Mouse (Mus musculus) thymus, postnatal 14 days (tissue): Measurements from ENCODE around the gene Zkscan6.

Experiments
- DNase-seq: peaks from one replicate; pipeline ENCODE4 v3.0.0; 2021

Zkscan6 gene

DNA sequence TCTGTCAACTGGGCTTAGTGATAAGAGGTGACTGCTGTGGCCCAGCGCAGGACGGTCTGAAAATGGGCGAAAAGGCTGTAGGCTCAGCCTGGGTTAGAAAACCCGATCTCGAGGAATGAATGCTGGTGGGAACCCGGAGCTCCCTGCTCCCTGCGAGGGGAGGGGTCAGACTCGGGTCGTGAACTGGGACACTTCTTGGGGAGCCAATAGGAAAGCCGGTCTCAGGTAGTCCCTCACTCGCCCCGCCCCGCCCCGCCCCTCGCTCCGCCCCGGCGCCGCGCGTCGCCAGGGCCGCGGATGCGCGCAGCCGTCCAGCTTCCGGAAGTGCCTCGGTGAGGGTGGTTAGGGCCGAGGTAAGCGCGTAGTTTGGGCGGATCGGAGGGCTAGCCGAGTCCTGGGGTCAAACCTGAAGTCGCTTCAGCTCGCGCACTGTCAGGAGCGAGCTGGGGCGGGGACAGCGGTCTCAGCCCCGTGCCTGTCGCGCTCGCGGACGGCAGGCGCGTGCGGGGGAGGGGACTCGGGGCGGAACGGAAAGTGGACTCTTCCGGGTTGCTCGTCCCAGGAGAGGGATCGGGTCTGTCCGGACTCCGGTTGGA is at the start of gene Zkscan6:
Gene Zkscan6, plus strand, starts transcription at position 267 of the 596 bp plus-strand sequence.
- peak; percentile 91 for DNase-seq

DNA sequence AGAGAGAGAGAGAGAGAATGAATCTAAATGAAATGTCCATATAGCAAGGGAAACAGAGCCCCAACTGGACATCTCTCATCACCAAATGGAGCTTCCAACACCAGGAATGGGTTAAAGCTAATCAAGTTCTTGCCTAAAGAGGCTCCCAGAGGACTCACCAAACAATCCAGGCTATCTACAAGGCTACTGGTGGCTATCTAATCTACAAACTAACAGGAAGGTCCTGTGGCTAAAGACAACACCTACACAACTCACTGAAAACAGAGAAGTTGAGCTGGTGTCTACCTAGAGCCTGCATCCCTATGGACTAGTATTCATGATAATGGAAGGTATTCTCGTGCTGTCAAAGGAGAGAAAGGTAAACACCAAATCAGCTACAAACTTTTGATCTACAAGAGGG is 47.6 kb upstream of the Zkscan6 start:
- DNase-seq, result no peak

DNA sequence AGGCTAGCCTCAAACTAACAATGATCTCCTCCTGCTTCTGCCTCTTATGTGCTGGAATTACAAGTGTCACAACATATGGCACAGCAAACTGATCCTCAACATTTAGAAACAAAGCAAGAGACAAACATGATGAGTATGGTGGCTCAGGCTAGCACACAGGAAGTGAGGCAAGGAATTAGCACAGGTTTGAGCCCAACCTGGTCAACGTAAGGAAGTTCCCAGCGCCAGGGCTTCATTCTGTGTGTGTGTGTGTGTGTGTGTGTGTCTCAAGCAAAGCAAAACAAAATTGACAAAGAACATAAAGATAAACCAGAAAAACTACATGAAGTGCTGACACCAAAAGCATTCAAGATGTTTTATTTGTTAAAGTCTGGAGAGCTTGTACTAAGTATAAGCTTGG is 46.1 kb upstream of the Zkscan6 start:
- no peak for DNase-seq

DNA sequence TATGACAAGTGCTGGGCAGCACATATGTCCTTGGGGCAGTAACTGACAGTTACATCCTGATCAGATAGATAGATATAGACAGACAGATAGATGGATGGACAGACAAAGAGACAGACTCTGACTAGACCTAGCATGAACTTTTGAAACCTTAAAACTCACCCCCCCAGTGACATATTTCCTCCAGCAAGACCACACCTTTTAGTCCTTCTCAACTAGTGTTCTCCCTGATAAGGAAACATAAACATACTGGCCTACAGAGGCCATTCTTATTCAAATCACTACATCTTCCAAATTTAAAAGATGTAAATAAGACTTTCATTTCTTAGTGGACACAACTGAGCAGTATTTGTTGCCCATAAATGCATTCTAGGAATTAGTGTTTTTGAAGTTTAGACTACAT is 38.5 kb upstream of the Zkscan6 start:
- no peak for DNase-seq

DNA sequence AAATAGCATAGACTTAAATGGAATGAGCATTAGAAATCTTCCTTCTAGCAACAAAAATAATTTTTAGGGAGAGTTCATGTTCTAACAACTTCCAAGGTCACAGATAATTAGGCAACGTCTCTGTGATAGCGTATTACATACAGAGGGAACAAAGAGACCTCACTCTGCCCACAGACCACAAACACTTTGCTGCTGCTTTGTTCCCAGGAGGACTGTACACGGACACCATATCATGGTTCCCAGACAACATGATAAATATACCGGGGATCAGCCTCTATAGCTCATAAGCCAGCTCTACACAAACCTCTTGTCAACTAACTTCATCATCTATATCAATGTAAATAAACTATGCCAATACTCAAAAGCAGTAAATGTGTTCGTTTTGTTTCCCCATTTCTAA is 37.0 kb upstream of the Zkscan6 start:
- no peak for DNase-seq

DNA sequence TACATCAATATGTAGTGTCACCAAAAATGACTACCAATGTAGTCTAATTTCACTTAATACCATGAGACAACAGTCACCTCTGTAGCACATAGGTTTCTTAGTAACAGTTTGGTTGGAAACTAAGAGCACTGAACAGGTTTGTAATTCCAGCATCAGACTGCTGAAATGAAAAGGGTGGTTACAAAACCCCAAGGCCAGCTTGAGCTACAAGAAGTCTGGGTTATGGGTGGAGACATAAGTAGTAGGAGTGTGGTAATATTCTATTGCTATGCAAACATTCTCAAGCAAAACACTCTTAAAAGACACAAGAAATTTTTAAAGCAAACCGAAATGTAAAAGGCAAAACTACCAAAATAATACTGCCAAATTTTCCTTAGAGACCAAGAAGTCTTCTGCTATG is 35.4 kb upstream of the Zkscan6 start:
- DNase-seq, result no peak

DNA sequence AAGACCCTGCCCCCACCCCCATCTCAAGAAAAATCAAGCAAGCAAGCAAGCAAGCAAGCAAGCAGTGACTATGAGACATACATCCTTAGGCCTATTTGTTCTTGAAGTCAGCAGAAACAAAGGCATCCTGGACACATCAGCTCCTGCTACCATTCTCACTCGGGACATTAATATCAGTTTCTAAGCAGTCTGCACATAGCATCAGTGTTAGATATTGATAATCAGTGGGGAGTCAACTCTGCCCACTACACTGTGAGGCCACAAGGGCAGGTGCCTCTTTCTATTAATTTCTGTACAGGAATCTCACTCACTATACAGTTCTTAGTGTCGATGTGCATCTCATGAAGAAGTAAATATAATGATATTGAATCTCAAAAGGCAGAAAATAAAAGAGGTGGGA is 33.4 kb upstream of the Zkscan6 start:
- no peak for DNase-seq

DNA sequence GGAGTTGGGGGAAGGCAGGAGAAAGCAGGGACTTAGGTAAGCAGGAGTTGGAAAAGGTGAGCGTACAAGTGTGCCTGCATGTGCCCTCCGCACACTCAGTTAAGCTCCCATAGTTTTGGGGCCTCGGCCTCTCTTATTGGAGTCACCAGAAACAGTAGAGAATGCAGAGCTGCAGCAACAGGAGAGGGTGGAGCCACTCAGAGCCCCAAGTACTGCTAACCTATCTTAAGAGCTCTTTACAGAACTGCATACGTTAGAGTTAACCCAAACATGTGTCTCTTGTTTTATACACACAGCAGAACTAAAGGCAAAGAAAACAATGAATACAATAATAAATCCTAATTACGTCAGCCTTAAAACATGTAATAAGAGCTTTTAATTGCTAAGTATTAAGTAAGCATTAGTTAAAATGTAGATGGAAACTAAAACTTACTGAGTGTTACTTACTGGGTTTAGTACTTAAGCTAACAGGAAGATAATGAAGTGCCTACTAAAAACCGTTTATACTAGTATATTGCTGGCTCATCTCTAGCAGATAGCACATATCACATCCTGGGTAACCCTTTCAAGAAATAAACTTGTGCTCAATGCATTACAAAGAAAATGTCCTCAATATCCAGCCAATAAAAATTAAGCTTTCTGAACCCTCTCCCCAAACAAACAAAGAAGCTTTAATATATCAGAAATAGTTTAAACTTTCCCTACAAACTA is 32.9 kb upstream of the Zkscan6 start:
- no peak for DNase-seq

DNA sequence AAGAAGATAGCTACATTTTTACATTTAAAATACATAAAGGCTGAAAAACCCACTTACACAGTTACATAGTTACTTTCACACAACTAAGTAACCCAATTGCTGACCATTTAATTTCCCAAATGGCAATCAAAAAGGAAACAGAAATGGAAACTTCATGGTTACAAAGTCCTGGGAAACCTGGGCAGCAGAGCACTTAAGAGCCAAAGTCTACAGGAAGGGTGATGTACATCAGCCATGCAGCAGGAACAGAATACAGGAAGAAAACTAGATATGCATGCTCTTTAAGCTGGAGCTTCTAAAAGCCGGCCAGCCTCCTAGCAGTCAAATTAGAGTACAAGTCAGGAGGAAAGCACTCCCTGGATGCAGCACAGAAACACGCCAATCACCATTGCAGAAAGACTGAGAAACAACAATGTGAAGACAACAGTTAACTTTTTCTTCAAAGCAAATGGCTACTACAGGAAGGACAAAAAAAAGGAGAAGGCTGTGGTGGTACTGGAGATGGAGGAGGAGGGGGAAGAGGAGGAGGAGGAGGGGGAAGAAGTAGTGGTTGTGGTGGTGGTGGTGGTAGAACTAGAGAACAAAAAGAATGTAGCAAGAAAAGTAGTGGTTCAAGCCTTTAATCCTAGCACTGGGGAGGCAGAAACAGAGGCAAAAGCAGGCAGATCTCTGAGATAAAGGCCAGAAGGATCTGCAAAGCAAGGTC is 29.9 kb upstream of the Zkscan6 start:
- DNase-seq, result no peak

DNA sequence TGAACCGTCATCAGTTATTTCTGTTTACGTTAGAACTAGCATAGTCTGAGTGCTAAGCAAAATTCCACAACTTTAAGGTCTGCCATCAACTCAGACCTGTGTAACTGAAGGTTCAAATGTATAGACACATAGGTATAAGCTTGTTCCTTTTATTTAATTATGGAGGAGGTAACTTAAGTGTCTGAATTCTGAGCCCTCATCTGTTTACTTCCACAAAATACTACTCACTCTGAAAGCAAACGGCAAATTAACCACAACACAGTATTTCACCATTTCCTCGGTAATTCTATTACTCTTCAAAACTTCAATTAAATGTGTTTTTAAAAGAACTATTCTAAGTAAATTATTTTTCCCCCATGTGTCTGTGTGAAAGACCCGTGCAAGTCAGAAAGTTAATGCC is 29.2 kb upstream of the Zkscan6 start:
- no peak for DNase-seq

DNA sequence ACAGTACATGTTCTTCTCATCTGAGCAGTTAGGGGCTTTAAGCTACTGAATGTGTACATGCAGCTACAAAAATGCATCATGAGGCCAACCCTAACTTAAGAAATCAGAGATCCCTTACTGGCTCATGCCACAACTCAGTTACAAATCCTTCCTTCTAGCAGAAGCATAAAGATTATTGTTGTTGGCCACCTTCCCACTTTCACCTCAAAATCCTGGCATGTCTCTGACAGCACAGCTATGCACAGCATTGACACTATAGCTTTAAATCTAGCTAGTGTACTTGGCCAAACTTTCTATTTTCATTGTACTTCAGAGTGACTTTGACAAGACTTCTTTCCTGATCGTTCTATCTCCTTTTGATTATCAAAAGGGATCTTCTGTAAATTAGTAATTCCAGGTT is 27.9 kb upstream of the Zkscan6 start:
- no peak for DNase-seq

DNA sequence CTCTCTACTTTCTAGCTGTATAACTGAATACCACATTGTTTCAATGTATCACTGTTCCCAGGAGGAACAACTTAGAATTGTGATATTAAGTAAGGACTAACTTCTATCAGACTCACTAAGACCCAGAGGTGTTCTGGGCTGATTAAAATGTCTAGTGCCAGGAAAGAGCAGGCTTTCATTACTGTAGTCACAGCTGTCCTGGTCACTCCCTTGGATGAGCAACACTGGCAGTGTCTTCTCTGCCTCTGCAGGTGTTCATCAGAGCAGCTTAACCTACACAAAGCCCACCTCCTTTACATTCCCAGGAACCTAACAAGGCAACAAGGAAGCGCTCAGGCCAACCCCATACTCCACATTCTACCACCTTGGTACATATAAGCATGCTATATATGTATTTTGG is 27.4 kb upstream of the Zkscan6 start:
- DNase-seq, result no peak

DNA sequence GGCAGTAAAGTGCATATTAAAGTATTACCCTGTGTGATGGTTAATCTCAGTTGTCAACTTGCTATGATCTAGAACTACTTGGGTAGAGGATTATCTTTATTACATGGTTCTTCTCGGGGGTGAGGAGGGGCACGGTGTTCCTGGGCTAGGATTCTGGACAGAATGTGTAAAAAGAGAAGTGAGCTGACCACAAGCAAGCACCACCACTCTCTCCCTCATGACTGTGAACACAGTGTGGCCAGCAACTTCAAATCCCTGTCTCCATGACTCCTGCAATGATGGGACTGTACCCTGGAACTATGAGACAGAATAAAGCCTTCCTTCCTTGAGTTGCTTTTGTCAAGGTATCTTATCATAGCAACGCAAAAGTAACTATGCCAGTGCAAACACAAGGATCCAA is 25.4 kb upstream of the Zkscan6 start:
- no peak for DNase-seq

DNA sequence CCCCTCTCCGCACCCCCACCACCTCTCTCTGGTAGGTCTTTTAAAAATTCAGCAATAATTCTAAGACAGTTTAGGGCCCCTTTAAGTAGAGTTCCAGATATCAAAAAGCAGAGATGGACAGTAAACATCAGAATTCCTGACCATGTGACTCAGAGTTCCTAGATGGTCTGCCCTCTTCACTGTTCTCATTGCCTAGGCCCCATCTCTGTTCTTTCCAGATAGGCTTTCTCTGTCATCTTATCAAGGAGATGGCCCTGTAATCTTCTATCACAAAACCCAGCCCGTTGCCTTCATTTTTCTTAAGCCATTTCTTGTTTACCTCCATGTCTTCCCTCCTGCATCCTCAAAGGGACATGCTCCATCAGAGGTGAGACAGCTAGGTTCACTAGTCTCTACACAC is 20.8 kb upstream of the Zkscan6 start:
- DNase-seq, result no peak

DNA sequence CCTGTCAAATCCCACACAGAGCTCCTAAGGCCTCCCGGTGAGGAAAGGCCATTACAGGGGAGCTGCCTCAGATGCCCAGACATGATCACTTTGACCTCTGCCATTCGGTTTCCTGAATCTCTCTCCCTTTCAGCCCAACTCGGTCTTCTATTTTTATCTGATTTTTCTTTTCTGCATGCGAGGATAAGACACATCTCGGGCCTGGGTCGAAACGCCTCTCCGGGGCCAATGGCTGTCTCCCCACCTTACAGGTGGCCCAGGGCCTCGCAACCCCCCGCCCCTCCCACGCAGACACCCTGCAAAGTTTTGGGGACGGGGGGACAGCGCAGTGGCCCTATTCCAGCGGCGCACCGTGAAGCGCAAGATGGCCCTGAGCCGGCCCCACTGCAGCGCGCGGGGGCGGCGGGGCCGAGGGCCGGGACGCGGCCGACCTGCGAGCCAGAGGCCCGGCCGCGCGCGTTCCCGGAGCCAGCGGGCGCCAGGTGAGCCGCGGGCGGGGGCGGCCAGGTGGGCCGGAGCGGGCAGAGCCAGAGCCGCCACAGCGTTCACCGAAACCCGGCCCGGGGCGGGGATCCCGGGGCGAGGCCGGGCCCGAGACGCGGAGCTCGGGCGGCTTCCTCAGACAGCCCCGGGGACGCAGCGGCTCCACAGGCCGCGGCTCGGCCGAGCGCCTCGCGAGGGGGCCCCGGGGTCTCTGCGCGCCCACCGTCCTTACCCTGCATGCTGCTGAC is 19.4 kb upstream of the Zkscan6 start:
- peak; percentile 60 for DNase-seq

DNA sequence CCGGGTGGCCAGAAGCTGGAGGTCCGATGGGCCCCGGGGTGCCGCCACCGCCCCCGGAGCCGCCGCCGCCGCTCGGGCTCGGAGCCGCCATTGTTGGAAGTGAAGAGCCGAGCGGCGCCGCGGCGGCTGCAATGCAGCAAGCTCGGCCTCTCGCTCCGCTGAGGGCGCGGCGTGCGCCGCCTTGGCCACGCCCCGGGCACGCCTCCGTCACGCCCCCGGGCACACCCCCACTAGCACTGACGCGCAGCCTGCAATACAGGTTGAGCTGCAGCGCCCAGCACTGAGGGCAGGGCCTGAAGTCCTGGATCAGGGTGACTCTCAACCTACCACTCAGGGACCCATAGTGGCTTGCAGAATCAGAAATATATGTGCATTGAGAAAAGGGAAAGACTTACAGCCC is 18.8 kb upstream of the Zkscan6 start, which contains the start of gene Map2k4:
Gene Map2k4, minus strand, starts transcription at position 144 of the 400 bp plus-strand sequence.
- DNase-seq, result peak; percentile 96

DNA sequence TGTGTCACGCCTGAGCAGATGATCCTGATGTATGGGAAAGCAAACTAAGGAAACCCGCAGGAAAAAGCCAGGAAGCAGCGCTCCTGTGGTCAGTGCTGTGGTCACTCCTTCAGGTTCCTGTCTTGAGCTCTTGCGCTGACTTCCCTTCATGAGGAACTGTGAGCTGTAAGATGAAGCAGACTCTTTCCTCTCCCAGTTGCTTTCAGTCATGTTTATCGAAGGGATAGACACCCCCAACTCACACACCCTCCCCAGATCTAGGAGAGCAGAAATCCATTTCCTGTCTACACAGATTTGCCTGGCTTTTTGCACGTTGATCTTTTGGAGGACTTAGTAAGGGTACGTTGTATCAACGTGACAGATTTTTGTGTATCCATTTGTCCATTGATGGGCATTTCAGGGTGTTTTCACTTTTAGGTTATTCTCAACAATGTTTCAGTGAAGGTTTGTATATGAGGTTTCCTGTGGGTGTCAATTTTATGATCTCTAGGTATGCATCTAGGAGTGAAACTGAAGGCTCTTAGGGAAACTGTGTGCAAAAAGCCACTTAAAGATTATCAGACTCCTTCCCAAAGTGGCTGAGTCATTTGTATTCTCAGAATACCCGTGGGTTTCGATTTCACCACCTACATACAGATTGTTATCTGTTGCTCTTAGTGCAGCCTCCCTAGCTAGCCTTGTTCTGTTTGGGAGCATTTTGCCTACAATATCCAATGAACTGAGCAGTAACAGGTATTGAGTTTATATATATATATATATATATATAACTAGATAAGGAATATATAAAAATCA is 12.4 kb upstream of the Zkscan6 start:
- no peak for DNase-seq

DNA sequence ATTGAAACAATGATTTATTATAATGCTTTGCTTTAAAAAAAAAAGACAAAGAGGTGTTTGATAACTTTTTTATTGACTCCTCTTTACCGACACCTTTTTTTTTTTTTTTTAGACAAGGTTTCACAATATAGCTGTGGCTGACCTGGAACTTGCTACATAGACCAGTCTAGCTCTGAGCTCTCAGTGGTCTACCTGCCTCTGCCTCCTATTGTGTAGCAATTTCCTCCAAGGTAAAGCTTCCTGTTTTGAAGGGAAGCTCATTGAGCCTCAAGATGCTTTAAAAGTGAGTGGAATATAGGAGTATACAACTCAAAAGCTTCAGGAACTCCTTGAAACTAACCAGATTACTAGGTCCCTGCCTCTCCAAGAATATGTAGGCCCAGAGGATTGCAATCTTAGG is 11.1 kb upstream of the Zkscan6 start:
- no peak for DNase-seq

DNA sequence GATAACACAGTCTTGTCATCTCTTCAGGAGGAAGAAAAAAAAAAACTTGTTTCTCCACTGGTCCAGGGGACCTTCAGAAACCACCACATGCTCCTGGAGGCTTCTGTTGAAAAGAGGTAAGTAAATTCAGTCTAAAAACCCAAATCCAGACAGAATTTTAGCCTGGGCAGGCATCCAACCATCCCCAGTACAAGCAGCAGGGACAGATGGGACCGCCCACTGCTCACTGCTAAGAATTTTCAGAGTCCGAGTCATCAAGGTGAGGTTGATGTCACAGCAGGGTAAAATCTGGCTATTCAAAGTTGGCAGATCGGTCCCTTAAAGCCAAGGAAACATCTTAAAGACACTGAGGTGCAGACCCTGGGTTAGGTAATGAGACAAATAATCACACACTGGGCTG is 5.1 kb upstream of the Zkscan6 start:
- DNase-seq, result no peak

DNA sequence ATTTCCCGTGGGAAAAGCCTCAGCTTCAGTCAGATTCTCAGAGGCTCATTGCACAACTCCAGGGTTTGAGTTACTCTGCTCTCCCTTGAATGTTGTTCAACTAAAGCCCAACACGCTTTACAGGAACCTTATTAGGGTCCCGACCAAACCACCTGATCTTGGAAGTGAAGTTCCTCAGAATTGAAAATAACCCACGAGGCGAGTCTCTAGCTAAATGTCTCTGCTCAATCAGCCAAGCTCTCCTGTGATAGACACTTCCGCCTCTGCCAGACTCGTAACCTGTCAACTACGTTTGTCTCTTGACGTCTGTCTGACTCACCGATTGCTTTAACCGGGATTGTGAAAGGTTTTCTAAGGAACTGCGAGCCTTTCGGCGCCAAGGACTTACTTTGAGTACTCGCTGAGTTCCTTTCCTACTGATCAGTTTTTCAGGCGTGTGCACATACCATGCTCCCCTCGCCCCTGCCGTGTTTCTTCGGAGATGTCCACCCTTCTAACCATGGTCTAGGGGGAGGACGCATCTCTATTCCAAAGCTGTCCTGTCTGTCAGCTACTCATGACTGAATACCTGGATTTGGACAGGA is 562 bp upstream of the Zkscan6 start:
- peak; percentile 58 for DNase-seq

DNA sequence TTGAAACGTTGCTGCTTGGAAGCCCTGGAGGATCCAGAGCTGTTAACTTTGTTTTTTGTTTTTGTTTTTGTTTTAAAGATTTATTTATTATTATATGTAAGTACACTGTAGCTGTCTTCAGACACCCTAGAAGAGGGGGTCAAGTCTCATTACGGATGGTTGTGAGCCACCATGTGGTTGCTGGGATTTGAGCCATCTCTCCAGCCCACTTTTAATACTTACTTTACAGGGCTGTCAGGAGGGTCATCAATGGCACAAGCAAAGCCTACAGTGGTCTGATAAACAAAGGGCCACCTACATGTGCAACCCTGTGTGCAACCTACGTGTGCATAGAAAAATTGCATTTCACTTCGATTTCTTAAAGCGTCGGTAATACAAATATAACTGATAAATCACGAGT is 626 bp downstream of the Zkscan6 start:
- DNase-seq, result no peak

DNA sequence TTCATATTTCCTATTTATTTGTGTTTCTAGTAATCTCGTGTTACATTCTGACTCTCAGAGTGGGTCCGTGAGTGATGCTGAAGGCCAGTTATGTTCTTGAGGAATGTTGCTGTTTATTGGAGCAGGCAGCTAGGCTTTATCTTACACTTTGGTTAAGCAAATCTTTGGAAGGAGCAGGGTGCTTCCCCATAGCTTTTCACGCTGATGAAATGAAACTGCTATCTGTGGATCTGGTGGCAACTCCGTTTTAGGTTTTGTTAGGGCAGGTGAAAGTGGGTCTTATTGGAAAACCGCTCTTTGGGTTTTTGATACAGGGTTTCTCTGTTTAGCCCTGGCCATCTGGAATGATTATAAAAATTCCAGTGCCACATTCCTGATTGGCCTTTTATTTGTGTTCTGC is 5.1 kb downstream of the Zkscan6 start:
- DNase-seq, result no peak
